Mouse (Mus musculus) E14TG2a.4 (cell line): ENCODE measurements around the gene Plcl1.

Experiments used
- H3K27me3 ChIP-seq: 2 replicates; pipeline ENCODE4 v1.6.1; 2014; ENCODE audit warnings: low read length, control low read depth; ENCODE audit not compliant: insufficient read depth
- H3K36me3 ChIP-seq: 2 replicates; pipeline ENCODE4 v1.6.1; 2014; ENCODE audit warnings: low read length, control low read depth; ENCODE audit not compliant: insufficient read depth
- H3K4me1 ChIP-seq: replicated peaks from 2 replicates; pipeline ENCODE4 v1.6.1; 2014; ENCODE audit warnings: low read depth, low read length, control low read depth
- H3K4me3 ChIP-seq: replicated peaks from 2 replicates; pipeline ENCODE4 v1.5.1; 2014; ENCODE audit warnings: mild to moderate bottlenecking, low read length
- H3K9me3 ChIP-seq: 2 replicates; pipeline ENCODE4 v1.6.1; 2014; ENCODE audit warnings: low read length, control low read depth
- CTCF ChIP-seq: conservative IDR thresholded peaks from 2 replicates; pipeline ENCODE4 v1.5.1; 2014; ENCODE audit warnings: low read length
- NANOG ChIP-seq: IDR thresholded peaks from 2 replicates; pipeline ENCODE4 v1.6.1; 2014; ENCODE audit warnings: borderline replicate concordance, low read length, mixed read lengths
- POU5F1 ChIP-seq: IDR thresholded peaks from 2 replicates; pipeline ENCODE4 v1.6.1; 2014; ENCODE audit warnings: low read length, borderline replicate concordance

The Plcl1 gene

DNA sequence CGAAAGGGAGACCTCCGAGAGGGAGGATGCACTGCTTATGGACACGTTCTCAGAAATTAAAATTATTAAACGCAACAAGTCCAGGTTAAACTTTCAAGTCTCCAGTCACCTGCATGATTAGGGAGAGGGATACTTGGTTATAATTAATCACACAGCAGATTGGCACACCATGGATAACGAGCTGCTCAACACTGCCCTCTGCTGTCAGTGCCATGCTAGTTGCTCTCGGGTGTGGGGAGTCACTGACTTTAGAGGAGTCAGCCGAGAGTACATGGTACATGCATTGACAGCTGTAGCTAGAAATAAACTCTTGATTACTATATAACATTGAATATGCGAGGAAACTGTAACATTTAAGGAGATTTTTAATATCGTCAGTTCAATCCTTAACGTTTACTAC, 350.0 kb downstream of the Plcl1 start:
- Histone ChIP-seq H3K36me3 (no peaks in the 10 kb centered on the region), H3K4me1 (no peaks in the 10 kb centered on the region), H3K27me3 (peaks cover 2% of the 10 kb centered on the region; the same call in 1 of the 2 replicates), H3K4me3 (no peak overlapping the region), H3K9me3 (peaks cover 2% of the 10 kb centered on the region)
- no peak for TF ChIP-seq POU5F1
- TF ChIP-seq CTCF: peak; percentile 73
- TF ChIP-seq NANOG: no peak

DNA sequence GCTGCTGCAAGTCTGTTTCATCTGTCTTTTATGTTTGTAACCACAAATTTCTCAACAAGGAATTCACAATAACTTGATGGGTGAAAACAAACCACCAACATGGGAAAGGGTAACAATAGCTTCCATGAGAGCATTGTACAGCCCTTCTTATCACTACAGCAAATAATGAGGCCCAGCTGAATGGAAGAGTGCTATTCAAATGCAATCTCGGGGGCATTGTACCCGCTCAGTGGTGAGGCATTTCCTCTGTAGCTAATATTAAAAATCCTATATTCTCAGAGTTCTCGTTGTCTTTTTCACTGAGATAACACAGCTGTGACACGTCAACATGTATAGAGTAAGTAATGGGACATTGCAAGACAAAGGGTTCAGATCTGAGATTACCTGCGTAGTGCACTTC, 356.6 kb downstream of the Plcl1 start:
- Histone ChIP-seq H3K36me3 (no peaks in the 10 kb centered on the region), H3K9me3 (no peaks in the 10 kb centered on the region), H3K4me1 (no peaks in the 10 kb centered on the region), H3K4me3 (no peak overlapping the region), H3K27me3 (no peaks in the 10 kb centered on the region)
- TF ChIP-seq POU5F1 (no peak), NANOG (no peak), CTCF (no peak)

DNA sequence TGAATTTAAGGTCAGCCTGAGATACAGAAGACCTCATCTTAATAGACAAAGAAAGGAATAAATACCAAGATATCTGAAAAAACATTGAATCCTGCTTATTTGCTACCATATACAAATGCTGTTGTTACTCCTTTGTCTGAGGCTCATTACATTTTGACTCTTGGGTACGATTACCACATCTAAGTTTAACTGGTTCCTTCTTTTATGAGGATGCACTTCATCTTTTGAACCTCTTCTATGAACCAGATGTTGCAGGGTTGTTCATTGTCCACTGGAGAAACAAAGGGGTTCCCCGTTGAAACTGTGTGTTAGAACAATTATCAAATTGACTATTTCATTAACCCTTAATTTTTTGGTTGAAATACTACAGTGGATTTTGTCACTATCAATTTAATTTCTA, 357.4 kb downstream of the Plcl1 start:
- Histone ChIP-seq H3K4me3 (no peak overlapping the region), H3K4me1 (no peaks in the 10 kb centered on the region), H3K36me3 (no peaks in the 10 kb centered on the region), H3K27me3 (no peaks in the 10 kb centered on the region), H3K9me3 (no peaks in the 10 kb centered on the region)
- TF ChIP-seq NANOG: no peak
- no peak for TF ChIP-seq CTCF
- no peak for TF ChIP-seq POU5F1

DNA sequence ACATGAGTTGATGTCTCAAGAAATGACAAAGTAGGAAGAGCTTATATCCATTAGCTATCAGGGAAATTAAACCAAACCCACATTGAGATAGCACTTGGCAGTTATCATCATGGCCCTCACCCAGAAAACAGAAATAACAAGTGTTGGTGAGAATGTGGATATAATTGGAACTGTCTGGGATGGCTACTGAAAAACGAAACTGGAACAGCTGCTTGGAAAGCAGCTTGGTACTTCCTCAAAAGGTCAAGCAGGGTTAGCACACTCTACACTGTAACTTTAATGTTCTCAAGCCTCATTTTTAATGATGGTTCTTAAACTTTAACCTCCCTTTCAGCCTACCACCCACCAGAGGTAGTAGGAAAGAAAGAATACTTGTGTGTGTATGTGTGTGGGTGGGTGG, 361.0 kb downstream of the Plcl1 start:
- Histone ChIP-seq H3K36me3 (no peaks in the 10 kb centered on the region), H3K4me3 (no peak overlapping the region), H3K9me3 (peaks cover 2% of the 10 kb centered on the region; the same call in 1 of the 2 replicates), H3K27me3 (no peaks in the 10 kb centered on the region), H3K4me1 (no peaks in the 10 kb centered on the region)
- TF ChIP-seq NANOG (no peak), CTCF (no peak)

DNA sequence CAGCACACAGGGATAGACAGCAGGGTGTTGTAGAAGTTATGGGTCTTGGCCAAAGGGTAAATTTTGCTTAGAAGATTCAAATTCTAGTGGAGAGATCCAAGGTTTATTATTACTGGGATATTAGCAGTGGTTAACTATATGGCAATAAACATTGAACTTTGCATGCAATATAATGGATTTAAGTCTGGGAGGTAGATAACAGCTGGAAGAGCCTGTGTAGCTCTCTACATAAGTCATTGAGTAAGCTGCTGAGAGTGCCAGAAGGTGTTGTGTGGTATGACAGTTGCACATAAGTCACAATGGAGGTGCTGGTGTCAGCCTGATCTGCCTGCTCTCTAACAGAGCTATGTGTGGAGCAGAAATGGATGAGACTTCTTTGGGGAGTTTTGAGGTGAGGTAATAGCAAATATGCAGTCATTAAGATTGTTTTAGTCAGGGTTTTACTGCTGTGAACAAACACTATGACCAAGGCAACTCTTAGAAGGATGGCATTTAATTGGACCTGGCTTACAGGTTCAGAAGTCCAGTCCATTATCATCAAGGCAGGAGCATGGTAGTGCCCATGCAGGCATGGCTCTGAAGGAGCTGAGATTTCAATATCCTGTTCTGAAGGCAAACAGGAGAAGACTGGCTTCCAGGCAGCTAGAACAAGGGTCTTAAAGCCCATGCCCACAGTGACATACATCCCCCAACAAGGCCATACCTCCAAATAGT, 364.5 kb downstream of the Plcl1 start:
- Histone ChIP-seq H3K4me1 (no peaks in the 10 kb centered on the region), H3K9me3 (peaks cover 6% of the 10 kb centered on the region; the same call in 1 of the 2 replicates), H3K4me3 (no peak overlapping the region), H3K36me3 (no peaks in the 10 kb centered on the region), H3K27me3 (no peaks in the 10 kb centered on the region)
- TF ChIP-seq CTCF: no peak
- TF ChIP-seq POU5F1: no peak
- TF ChIP-seq NANOG: no peak

DNA sequence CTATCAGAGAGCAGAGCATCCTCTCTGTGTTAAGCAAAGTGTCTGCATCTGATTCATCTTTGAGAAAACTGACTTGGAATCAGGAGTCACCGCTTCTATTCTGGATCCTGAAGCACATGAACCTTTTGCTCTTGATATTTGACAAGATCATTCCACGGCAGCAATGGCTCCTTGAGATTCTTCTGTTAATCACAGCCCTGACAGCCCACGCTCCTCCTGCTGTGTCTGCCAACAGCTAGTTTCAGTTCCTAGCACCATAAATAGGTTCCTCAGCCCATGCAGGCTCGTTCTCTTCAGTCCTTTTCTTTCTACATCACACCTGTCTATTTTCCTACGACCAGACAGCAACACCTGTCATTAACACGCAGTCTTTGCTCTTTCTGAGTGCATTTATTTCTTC, 387.1 kb downstream of the Plcl1 start:
- H3K4me3 ChIP-seq: no peak overlapping the region
- no peaks in the 10 kb centered on the region for H3K4me1 ChIP-seq
- no peaks in the 10 kb centered on the region for H3K27me3 ChIP-seq
- no peaks in the 10 kb centered on the region for H3K36me3 ChIP-seq
- TF ChIP-seq POU5F1 (no peak), NANOG (no peak), CTCF (no peak)
- H3K9me3 ChIP-seq: peaks cover 22% of the 10 kb centered on the region
